11 mouse cellular contexts compared by ENCODE assay signal in genomic region chr19:10071166-10071565, GRCm38 (mm10). TPM values are rescaled to one million over a fixed set of nuclear protein-coding genes. Genes with fewer than 3 reads are reported as not detected.
A peak's percentile ranks its signal among the peaks of the same experiment; 100 is the strongest.
DNase-seq lines count a peak whose midpoint lies in the region; ATAC-seq and TF ChIP-seq lines count a peak whose summit lies in the region.
"Had no signal": no experiment of that assay in that cellular context is flagged by ENCODE, and none has a peak within 500 bp of the region (broad histone marks: within the 10 kb centered on the region; RNA-seq: fewer than 3 reads in every experiment).

No protein-coding gene starts in this region.

- peak; percentile 94 for DNase-seq in kidney, adult 2 months
- DNase-seq in brain, adult 2 months (ENCODE audit: low read depth, low spot score): peak; percentile 48
- peak; percentile 86 for DNase-seq in forebrain, embryonic 14.5 days (ENCODE audit: low spot score)
- peak; percentile 64 to 87 for DNase-seq in layer of hippocampus, postnatal 14 days (ENCODE audit: low spot score in 2 of 2)
- DNase-seq in embryo, embryonic 11 days: no peak
- DNase-seq in embryo, embryonic 10 days (ENCODE audit: low spot score): no peak
- DNase-seq: cerebellum, adult 18-20 months; gastrocnemius, postnatal 25 days; lung, embryonic 14.5 days had no signal

- no peaks in the 10 kb centered on the region for H3K9me3 ChIP-seq in kidney, embryonic 16.5 days (ENCODE audit: low read length)
- H3K9me3 ChIP-seq in forebrain, embryonic 14.5 days (replicated peaks; ENCODE audit: control insufficient read depth, low read length): no peaks in the 10 kb centered on the region

- H3K27me3 ChIP-seq in kidney, adult 2 months (replicated peaks; ENCODE audit: control insufficient read depth, insufficient read depth, low read length): no peaks in the 10 kb centered on the region
- H3K27me3 ChIP-seq in kidney, embryonic 16.5 days (ENCODE audit: insufficient read depth, low read length): no peaks in the 10 kb centered on the region
- H3K27me3 ChIP-seq in forebrain, embryonic 14.5 days (replicated peaks; ENCODE audit: control insufficient read depth, insufficient read depth, low read length): no peaks in the 10 kb centered on the region

- peak overlapping the region; percentile 97 for H3K27ac ChIP-seq in kidney, adult 2 months (ENCODE audit: insufficient read depth, low read depth, low read length)
- H3K27ac ChIP-seq in kidney, embryonic 16.5 days (ENCODE audit: low read length): no peak overlapping the region
- peak overlapping the region; percentile 81 for H3K27ac ChIP-seq in forebrain, embryonic 14.5 days (ENCODE audit: low read depth, low read length)

- no peak overlapping the region for H3K4me3 ChIP-seq in kidney, adult 2 months (ENCODE audit: insufficient read depth, low read depth, low read length)
- H3K4me3 ChIP-seq in kidney, embryonic 16.5 days (ENCODE audit: low read length): no peak overlapping the region
- H3K4me3 ChIP-seq in forebrain, embryonic 14.5 days (ENCODE audit: low read depth, low read length): no peak overlapping the region

- H3K9ac ChIP-seq in kidney, embryonic 16.5 days (replicated peaks; ENCODE audit: low read length): no peak overlapping the region
- H3K9ac ChIP-seq in forebrain, embryonic 14.5 days (ENCODE audit: low read length): no peak overlapping the region
- H3K9ac ChIP-seq: lung, embryonic 14.5 days had no signal

- peaks cover 16% of the 10 kb centered on the region for H3K4me1 ChIP-seq in kidney, adult 2 months (ENCODE audit: control insufficient read depth, insufficient read depth, low read length)
- H3K4me1 ChIP-seq in kidney, embryonic 16.5 days (ENCODE audit: insufficient read depth, low read length): no peaks in the 10 kb centered on the region
- peaks cover 3% of the 10 kb centered on the region for H3K4me1 ChIP-seq in forebrain, embryonic 14.5 days (ENCODE audit: control insufficient read depth, insufficient read depth, low read length)

- no peak overlapping the region for H3K4me2 ChIP-seq in kidney, embryonic 16.5 days (replicated peaks; ENCODE audit: low read depth, low read length)
- no peak overlapping the region for H3K4me2 ChIP-seq in forebrain, embryonic 14.5 days (ENCODE audit: low read length)
- H3K4me2 ChIP-seq: lung, embryonic 14.5 days had no signal

- no peak for ATAC-seq in kidney, embryonic 16.5 days (ENCODE audit: low FRiP score, low TSS enrichment)
- ATAC-seq in forebrain, embryonic 14.5 days: peak; percentile 67

- TF ChIP-seq CTCF in kidney, adult 2 months (conservative IDR thresholded peaks at IDR 0.05; ENCODE audit: insufficient read depth, insufficient read length, low read depth, low read length): 0 out of 2 replicates have a peak, but pooled peaks have one; percentile 24

- no peaks in the 10 kb centered on the region; the same call in 1 of the 2 replicates for H3K36me3 ChIP-seq in kidney, adult 2 months (ENCODE audit: control insufficient read depth, insufficient read depth, low read length)
- H3K36me3 ChIP-seq in kidney, embryonic 16.5 days (ENCODE audit: insufficient read depth, low read length): peaks cover 74% of the 10 kb centered on the region
- peaks cover 98% of the 10 kb centered on the region for H3K36me3 ChIP-seq in forebrain, embryonic 14.5 days (ENCODE audit: control insufficient read depth, insufficient read depth, low read length)

- no peak for TF ChIP-seq POLR2A in kidney, adult 2 months (IDR thresholded peaks at IDR 0.05; ENCODE audit: low read depth, low read length)

- 35% methylated on average over 5 of the region's 5 CpGs for WGBS in kidney, adult 2 months
- whole genome bisulfite sequencing in kidney, embryonic 16.5 days: 91% methylated on average over 5 of the region's 5 CpGs
- WGBS in forebrain, embryonic 14.5 days: 33% methylated on average over 5 of the region's 5 CpGs

RNA-seq across cellular contexts. Expression of gene Fads3, which starts 29.8 kb away (rescaled TPM):
- 382 and 459 TPM in 2 replicates for polyA plus RNA-seq in kidney, adult 2 months (2012; rRNA removed)
- 30.1 and 36.5 TPM in 2 replicates for polyA plus RNA-seq in kidney, embryonic 16.5 days (2015; fragmentation: Nextera tagmentation; extraction: Ambion mirVana)
- 9.6 and 12.5 TPM in 2 replicates for polyA plus RNA-seq in forebrain, embryonic 14.5 days (2014; fragmentation: Nextera tagmentation; extraction: Ambion mirVana)
- total RNA-seq in layer of hippocampus, postnatal 14 days (2021): 10 to 100 TPM; 34.3 to 36.8 TPM
- total RNA-seq: neutrophil, adult 5-6 weeks had no signal

RNA-seq across cellular contexts. Expression of gene Fads2, which starts 30.4 kb away (rescaled TPM):
- 240 and 258 TPM in 2 replicates for polyA plus RNA-seq in kidney, adult 2 months (2012; rRNA removed)
- polyA plus RNA-seq in kidney, embryonic 16.5 days (2015; fragmentation: Nextera tagmentation; extraction: Ambion mirVana): 76.1 and 85.9 TPM in 2 replicates
- 71.1 and 71.5 TPM in 2 replicates for polyA plus RNA-seq in forebrain, embryonic 14.5 days (2014; fragmentation: Nextera tagmentation; extraction: Ambion mirVana)
- 100 to 1,000 TPM; 230 to 239 TPM for total RNA-seq in layer of hippocampus, postnatal 14 days (2021)

Comparison
In these comparisons a context has a peak if more than half of its experiments do, and no peak if none do; other contexts are left out.
1. RNA of gene Fads3, which starts 29.8 kb away (polyA plus RNA-seq): 382 to 459 TPM in kidney, adult 2 months; 30.1 to 36.5 TPM in kidney, embryonic 16.5 days and 9.6 to 12.5 TPM in forebrain, embryonic 14.5 days; every median in the first group is over 10 times any median in the second.
2. DNase-seq: peak in kidney, adult 2 months (single experiment), brain, adult 2 months (single experiment), forebrain, embryonic 14.5 days (single experiment) and layer of hippocampus, postnatal 14 days (2 of 2); none in embryo, embryonic 11 days (single experiment) and embryo, embryonic 10 days (single experiment).